Mouse (Mus musculus) urinary bladder, adult 18-20 months (tissue): Measurements from ENCODE around the gene Ticam1.

Source experiments
- DNase-seq, 2 experiments: peaks; one replicate each; pipeline ENCODE4 v3.0.0; 2022; ENCODE audit warnings: low spot score in 2 of 2, mixed read lengths in 2 of 2

The Ticam1 gene

GRCm38 (mm10) chr17:56276643-56277566, at the start of gene Ticam1:
Gene Ticam1, minus strand, starts transcription at chr17:56276786.
- DNase-seq, result peak; percentile 61 to 91

GRCm38 (mm10) chr17:56325450-56326152, 49.0 kb upstream of the Ticam1 start, which contains the start of gene Kdm4b:
Gene Kdm4b, plus strand, starts transcription at chr17:56326062.
- DNase-seq, result peak; percentile 94 to 99

DNA sequence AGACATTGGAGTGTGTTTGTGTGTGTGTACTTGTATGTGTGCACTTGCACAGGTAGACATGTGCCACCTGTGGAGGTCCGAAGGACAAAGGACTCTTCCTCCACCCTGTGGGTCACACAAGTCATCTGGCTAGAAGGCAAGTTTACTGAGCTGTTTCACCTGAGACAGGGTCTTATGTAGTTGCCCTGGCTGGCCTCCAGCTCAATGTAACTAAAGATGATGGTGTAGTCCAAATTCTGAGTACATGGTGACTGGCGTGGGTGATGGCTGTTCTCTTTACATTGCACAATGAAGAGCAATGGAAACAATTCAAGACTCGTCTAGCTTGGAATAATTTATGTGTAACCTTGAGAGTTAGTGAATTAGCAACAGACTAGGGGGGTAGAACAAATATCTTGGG, 47.8 kb upstream of the Ticam1 start:
- DNase-seq, result no peak

DNA sequence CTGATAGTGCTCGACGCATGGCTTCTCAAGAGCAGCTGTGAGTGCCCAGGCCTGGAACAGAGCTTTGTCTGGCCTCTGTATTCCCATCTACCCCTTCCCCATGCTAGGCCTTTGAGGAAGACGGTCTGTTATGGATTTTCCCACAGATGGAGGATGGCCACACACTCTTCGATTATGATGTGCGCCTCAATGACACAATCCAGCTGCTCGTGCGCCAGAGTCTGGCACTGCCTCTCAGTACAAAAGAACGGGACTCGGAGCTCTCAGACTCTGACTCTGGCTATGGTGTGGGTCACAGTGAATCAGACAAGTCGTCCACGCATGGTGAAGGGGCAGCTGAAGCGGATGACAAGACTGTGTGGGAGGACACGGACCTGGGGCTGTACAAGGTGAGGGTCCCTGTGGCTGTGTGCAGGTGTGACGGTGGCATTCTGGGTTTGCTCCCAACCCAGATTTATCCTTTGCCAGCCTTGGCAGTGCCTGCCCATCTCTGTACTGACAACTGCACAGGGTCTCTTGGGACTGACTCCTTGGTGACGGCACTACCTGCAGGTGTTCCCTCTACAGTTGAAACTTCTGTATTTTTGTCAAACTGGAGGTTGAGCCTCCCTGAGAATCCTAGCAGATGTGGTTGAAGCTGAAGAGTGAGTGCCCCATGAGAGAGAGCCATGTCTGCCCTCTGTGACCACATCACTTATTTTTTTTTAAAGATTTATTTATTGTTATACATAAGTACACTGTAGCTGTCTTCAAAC, 32.8 kb upstream of the Ticam1 start:
- no peak for DNase-seq

DNA sequence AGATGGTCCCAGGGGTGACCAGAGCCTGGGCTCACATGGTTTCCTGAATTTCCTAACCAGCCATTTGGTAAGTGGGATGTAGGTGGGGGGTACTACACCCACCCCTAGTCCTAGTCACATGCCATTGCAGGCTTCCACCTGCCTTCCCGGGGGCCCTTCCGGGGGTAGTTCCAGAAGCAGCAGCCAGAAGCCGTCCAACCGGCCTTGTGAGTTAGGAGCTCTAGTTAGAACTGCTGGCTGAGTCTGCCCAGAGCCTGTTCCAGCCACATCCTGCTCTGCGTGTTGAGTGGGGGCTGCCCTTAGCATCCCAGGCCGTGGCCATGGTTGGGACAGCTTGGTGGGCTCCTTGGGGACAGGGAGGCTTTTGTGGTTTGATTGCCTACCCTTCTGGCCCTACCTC, 31.5 kb upstream of the Ticam1 start:
- DNase-seq, result peak; percentile 58 to 72

DNA sequence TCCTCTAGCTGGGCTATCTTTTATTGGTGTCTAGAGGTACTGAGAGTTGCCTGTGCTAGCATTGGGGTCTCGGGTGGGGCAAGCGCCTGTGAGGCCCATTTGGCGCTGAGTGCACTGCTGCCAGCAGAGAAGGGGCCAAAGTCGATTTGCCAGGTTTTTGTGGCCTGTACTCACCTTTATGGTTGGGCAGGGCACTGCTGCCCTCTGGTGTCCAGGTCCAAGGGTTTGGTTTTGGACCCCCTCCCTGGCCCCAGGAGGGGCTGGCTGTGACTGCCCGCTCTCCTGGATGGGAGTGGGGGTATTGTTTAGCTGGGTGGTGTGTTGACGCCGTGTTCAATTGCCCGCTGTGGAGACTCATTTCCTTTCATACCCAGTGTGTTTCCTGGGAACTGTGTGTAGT, 29.2 kb upstream of the Ticam1 start:
- no peak for DNase-seq

DNA sequence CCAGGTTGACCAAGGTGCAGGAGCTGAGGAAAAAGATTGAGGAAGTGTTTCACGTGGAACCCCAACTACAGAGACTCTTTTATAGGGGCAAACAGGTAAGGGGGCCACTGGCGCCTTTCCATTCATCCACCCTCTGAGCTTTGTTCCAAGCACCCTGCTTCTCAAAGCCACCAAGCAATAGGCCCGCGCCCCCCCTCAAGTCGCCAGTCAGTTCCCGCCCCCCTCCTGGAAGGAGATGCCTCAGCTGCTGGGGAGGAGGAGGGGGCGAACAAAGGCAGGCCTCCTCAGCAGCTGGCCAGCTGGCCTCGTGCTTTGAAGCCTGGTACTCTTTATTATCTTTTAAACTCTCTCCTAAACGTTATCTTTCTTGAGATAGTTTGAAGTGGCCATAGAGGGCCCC, 28.6 kb upstream of the Ticam1 start:
- no peak for DNase-seq

DNA sequence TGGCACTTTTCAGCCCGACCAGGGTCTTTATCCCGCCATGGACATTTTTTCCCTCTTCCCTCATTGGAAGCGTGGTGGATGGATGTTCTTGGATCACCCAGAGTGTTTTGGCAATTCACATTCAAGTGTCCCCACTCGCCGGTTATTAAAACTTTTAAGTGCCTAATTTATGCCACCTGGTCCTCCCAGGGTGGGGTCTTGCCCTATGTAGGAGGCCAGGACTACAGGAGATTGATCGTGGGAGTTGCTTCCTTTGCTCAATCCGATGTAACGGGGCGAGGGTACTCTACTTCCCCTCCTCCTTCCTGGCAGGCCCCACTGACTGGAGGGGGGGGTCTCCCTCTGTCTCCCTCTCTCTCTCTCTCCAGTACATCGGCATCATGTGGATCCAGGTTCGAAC, 28.1 kb upstream of the Ticam1 start:
- no peak for DNase-seq

GRCm38 (mm10) chr17:56303847-56304586, 27.4 kb upstream of the Ticam1 start:
- peak; percentile 93 for DNase-seq

DNA sequence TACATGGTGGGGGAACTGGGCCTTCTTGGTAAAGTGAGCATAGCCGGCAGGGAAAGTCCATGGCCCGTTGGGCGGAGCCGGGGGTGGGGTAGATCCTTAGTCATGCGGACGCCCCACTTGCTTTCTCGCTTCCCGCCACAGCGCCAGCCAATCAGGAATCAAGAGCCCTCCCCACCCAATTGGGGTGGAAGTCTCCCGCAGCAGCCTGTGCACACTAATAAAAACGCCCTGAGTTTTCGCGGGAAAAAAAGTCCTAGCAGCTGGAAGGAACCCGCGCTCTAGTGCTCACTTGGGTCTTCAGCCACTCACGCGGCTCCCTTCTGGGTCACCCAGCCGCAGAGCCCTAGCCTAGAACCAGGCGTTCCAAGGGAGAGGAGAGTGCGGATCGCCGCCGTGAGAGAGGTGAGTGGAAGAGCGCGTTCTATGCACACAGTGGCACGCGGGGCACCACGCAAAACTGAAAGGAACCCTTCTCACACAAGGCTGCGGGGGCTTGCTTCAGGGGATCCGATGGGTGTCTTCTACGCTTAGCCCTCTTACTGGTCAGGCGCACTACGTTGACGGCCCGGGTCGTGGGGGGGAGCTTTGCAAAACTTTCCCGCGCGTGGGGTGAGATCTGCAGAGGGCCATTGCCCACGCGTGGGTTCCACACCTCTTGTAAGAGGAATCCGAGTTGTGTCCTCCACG, 26.7 kb upstream of the Ticam1 start, which contains the start of gene Uhrf1:
Uhrf1 (plus strand) TSS at position 162 of the 687 bp plus-strand sequence.
- peak in 1 of 2 experiments; percentile 69 for DNase-seq

- no peak for DNase-seq
These were observed 25.9 kb upstream of the Ticam1 start for GRCm38 (mm10) chr17:56302363-56302996.

- no peak for DNase-seq
These were observed 23.6 kb upstream of the Ticam1 start, which contains the start of gene Arrdc5 for GRCm38 (mm10) chr17:56300186-56300585. Gene Arrdc5, minus strand, starts transcription at chr17:56300286.

DNA sequence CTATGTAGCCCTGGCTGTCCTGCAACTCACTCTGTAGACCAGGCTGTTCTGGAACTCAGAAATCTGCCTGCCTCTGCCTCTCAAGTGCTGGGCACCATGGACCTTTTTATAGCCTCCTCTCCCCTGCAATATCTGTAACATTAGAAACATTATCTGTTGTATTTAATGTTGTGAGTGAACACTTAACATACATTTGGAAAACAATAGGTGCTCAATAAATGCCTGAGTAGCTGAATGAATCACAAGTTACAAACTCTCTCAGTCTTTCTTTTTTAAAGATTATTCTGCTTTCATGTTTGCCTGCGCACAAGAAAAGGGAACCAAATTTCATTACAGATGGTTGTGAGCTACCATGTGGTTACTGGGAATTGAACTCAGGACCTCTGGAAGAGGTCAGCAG, 21.7 kb upstream of the Ticam1 start:
- no peak for DNase-seq

- no peak for DNase-seq
These were observed 19.6 kb upstream of the Ticam1 start for GRCm38 (mm10) chr17:56296201-56296600.

DNA sequence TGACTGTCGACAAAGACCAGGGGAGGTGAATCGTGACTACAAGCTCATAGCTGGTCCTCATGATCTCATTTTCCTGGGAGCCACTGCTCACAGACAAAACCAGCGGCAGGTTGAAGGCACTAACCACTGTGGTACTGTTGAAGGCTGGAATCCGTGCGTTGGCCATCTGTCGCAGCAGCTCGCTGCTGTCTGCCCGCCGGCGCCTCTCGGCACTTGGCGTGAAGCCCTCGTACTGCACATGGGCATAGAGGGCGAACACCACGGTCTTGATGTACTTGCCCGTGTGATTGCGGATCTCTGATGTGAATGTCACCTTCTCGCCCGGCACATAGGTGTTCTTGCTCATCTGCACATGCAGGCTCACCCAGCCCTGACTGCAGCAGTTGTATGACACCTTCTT, 17.7 kb upstream of the Ticam1 start:
- DNase-seq, result no peak

- DNase-seq, result no peak
These were observed 16.7 kb upstream of the Ticam1 start for GRCm38 (mm10) chr17:56293291-56293690.

- DNase-seq, result no peak
These were observed 16.1 kb upstream of the Ticam1 start, which contains the start of gene Plin3 for GRCm38 (mm10) chr17:56292531-56293222. Gene Plin3, minus strand, starts transcription at chr17:56292873.

DNA sequence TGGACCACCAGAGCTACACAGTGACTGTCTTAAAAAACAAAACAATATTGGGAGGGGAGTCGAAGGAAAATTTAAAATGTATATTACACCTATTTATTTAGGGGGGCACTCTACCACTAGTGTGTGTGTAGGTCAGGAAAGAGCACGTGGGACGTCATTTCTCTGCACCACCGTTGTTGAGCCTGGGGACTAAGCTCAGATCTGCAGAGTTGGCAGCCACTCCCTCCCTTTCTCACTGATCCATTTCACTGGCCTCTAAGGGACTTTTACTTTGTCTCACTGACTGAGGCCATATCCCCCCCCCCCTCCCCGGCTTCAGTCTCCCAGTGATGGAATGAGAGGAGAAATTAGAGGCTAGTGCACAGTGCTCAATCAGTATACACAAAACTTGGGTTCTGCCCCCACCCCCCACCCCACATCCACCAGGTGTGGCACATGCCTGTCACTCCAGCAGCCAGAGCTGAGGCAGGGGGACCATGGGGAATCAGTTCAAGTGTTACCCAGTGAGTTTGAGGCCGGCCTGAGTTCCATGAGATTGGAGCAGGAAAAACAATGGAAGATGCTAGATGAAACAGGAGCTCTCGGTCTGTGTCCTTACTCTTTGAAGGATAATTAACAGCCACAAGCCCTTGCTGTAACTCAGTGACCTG, 15.4 kb upstream of the Ticam1 start:
- no peak for DNase-seq

GRCm38 (mm10) chr17:56291171-56291511, 14.6 kb upstream of the Ticam1 start:
- peak; percentile 76 to 92 for DNase-seq
